In genomic region chr19:12439581-12439980, GRCm38 (mm10) we compare ENCODE assay signal across 23 mouse cellular contexts. TPM values are rescaled to one million over a fixed set of nuclear protein-coding genes. Genes with fewer than 3 reads are reported as not detected.
DNase-seq lines count a peak whose midpoint lies in the region; ATAC-seq and TF ChIP-seq lines count a peak whose summit lies in the region.
"Had no signal": no experiment of that assay in that cellular context is flagged by ENCODE, and none has a peak within 500 bp of the region (broad histone marks: within the 10 kb centered on the region; RNA-seq: fewer than 3 reads in every experiment).

No protein-coding gene starts in this region.

- no peaks in the 10 kb centered on the region; the same call in 1 of the 2 replicates for H3K4me1 ChIP-seq in heart, adult 2 months (ENCODE audit: control insufficient read depth, insufficient read depth, low read length)
- peaks cover 53% of the 10 kb centered on the region for H3K4me1 ChIP-seq in bone marrow macrophage, adult 2 months (ENCODE audit: control insufficient read depth, insufficient read depth, low read length)
- no peaks in the 10 kb centered on the region for H3K4me1 ChIP-seq in forebrain, embryonic 14.5 days (ENCODE audit: control insufficient read depth, insufficient read depth, low read length)
- H3K4me1 ChIP-seq: embryonic facial prominence, embryonic 10.5 days; forebrain, embryonic 13.5 days; heart, embryonic 13.5 days; hindbrain, embryonic 12.5 days had no signal

- peak; percentile 29; the same call in 1 of the 2 replicates for ATAC-seq in monocyte, adult 5-6 weeks (replicated peaks; ENCODE audit: insufficient number of reproducible peaks, low FRiP score, low TSS enrichment, poor library complexity, severe bottlenecking)
- ATAC-seq in forebrain, embryonic 14.5 days, result no peak
- ATAC-seq: CD4-positive, CD25-positive, alpha-beta regulatory T cell, adult 4 months; forebrain, embryonic 13.5 days; hindbrain, embryonic 16.5 days; inflammation-experienced regulatory T-cells, adult 6 months had no signal

- no peaks in the 10 kb centered on the region for H3K79me2 ChIP-seq in heart, adult 2 months (replicated peaks; ENCODE audit: control insufficient read depth, insufficient read depth, low read length)

- H3K4me2 ChIP-seq in forebrain, embryonic 14.5 days (ENCODE audit: low read length), result no peak overlapping the region
- H3K4me2 ChIP-seq: forebrain, embryonic 13.5 days; heart, embryonic 13.5 days; hindbrain, embryonic 12.5 days had no signal

- no peak for TF ChIP-seq POLR2A in heart, adult 2 months (IDR thresholded peaks at IDR 0.05; ENCODE audit: insufficient read depth, low read depth, low read length)
- TF ChIP-seq POLR2A in bone marrow macrophage, adult 2 months (IDR thresholded peaks at IDR 0.05; ENCODE audit: borderline replicate concordance, low read depth, low read length), result no peak

- H3K27ac ChIP-seq in heart, adult 2 months, result peak overlapping the region; percentile 2; the same call in 1 of the 2 replicates
- peak overlapping the region; percentile 96 for H3K27ac ChIP-seq in bone marrow macrophage, adult 2 months (ENCODE audit: insufficient read depth, low read depth, low read length)
- H3K27ac ChIP-seq in forebrain, embryonic 14.5 days (ENCODE audit: low read depth, low read length), result no peak overlapping the region
- H3K27ac ChIP-seq: embryonic facial prominence, embryonic 10.5 days; forebrain, embryonic 13.5 days; heart, embryonic 13.5 days; hindbrain, embryonic 12.5 days had no signal

- TF ChIP-seq EP300 in heart, adult 2 months (IDR thresholded peaks at IDR 0.05; ENCODE audit: insufficient read depth, low read depth, low read length), result no peak

- DNase-seq in heart, adult 2 months, result no peak
- DNase-seq in heart, postnatal 25 days (ENCODE audit: low spot score), result no peak
- peak; percentile 25 for DNase-seq in 3T3-L1 (ENCODE audit: low read depth, low spot score)
- DNase-seq in cerebellum, postnatal 25 days, result no peak
- DNase-seq in forebrain, embryonic 14.5 days (ENCODE audit: low spot score), result no peak
- DNase-seq: adrenal gland, postnatal 10 days; cerebellum, adult 18-20 months; cerebellum, adult 9-11 months; gastrocnemius, postnatal 14 days; heart, postnatal 4 days had no signal

- intact Hi-C loops in heart, adult 2 months (cut with DNase I), result loop anchor here (10.0 kb wide), 1 partner anchor 155 kb away; the partner anchor contains the start of gene Gm4952
- intact Hi-C loops in heart, postnatal 25 days (cut with DNase I), result loop anchor here (10.0 kb wide), 1 partner anchor 155 kb away; the partner anchor contains the start of gene Gm4952

- no peak overlapping the region for H3K9ac ChIP-seq in heart, adult 2 months (ENCODE audit: low read depth, low read length)
- no peak overlapping the region for H3K9ac ChIP-seq in forebrain, embryonic 14.5 days (ENCODE audit: low read length)
- H3K9ac ChIP-seq: forebrain, embryonic 13.5 days; heart, embryonic 13.5 days; hindbrain, embryonic 12.5 days had no signal

- 40% methylated on average over 1 of the region's 1 CpGs for WGBS in heart, adult 2 months
- WGBS in forebrain, embryonic 14.5 days, result 50% methylated on average over 1 of the region's 1 CpGs

- H3K9me3 ChIP-seq in forebrain, embryonic 14.5 days (replicated peaks; ENCODE audit: control insufficient read depth, low read length), result no peaks in the 10 kb centered on the region
- H3K9me3 ChIP-seq: embryonic facial prominence, embryonic 10.5 days; forebrain, embryonic 13.5 days; G1E; heart, embryonic 13.5 days; hindbrain, embryonic 12.5 days had no signal

- H3K27me3 ChIP-seq in heart, adult 2 months (ENCODE audit: control insufficient read depth, insufficient read depth, low read length), result no peaks in the 10 kb centered on the region
- no peaks in the 10 kb centered on the region for H3K27me3 ChIP-seq in forebrain, embryonic 14.5 days (replicated peaks; ENCODE audit: control insufficient read depth, insufficient read depth, low read length)
- H3K27me3 ChIP-seq: forebrain, embryonic 13.5 days; heart, embryonic 13.5 days; hindbrain, embryonic 12.5 days had no signal

- no peaks in the 10 kb centered on the region for H3K36me3 ChIP-seq in heart, adult 2 months (ENCODE audit: control insufficient read depth, insufficient read depth, low read length)
- H3K36me3 ChIP-seq in forebrain, embryonic 14.5 days (ENCODE audit: control insufficient read depth, insufficient read depth, low read length), result no peaks in the 10 kb centered on the region
- H3K36me3 ChIP-seq: embryonic facial prominence, embryonic 10.5 days; G1E; heart, embryonic 13.5 days; hindbrain, embryonic 12.5 days had no signal

- no peak for TF ChIP-seq CTCF in heart, adult 2 months (IDR thresholded peaks at IDR 0.05)
- TF ChIP-seq CTCF in bone marrow macrophage, adult 2 months (IDR thresholded peaks at IDR 0.05; ENCODE audit: low read depth, low read length), result no peak

- H3K4me3 ChIP-seq in heart, adult 2 months, result no peak overlapping the region
- H3K4me3 ChIP-seq in bone marrow macrophage, adult 2 months (ENCODE audit: insufficient read depth, low read length), result no peak overlapping the region
- no peak overlapping the region for H3K4me3 ChIP-seq in forebrain, embryonic 14.5 days (ENCODE audit: low read depth, low read length)
- H3K4me3 ChIP-seq: embryonic facial prominence, embryonic 10.5 days; forebrain, embryonic 13.5 days; heart, embryonic 13.5 days; hindbrain, embryonic 12.5 days had no signal

RNA-seq across cellular contexts. Expression of gene Pfpl, which starts 11.9 kb away (rescaled TPM):
- not detected for total RNA-seq in heart, adult 2 months (2021)
- not detected in 2 replicates for polyA plus RNA-seq in heart, adult 2 months (2012; rRNA removed)
- not detected for total RNA-seq in heart, postnatal 25 days (2021)
- not detected in 2 replicates for polyA plus RNA-seq in bone marrow macrophage, adult 2 months (2012; ENCODE audit: insufficient read depth, insufficient read length, missing spikeins)
- not detected in 3 replicates for total RNA-seq in monocyte, adult 5-6 weeks (2017)
- polyA plus RNA-seq in forebrain, embryonic 14.5 days (2014; fragmentation: Nextera tagmentation; extraction: Ambion mirVana), result not detected in 2 replicates
- total RNA-seq: adrenal gland, postnatal 10 days; adrenal gland, postnatal 4 days; gastrocnemius, postnatal 14 days; heart, postnatal 4 days had no signal
- polyA plus RNA-seq: CD4-positive, CD25-positive, alpha-beta regulatory T cell, adult 4 months; embryonic facial prominence, embryonic 10.5 days; forebrain, embryonic 13.5 days; G1E; gonadal fat pad, adult 2 months; heart, embryonic 13.5 days; heart, postnatal 0 days; hindbrain, embryonic 12.5 days; hindbrain, embryonic 16.5 days; inflammation-experienced regulatory T-cells, adult 6 months had no signal

RNA-seq across cellular contexts. Expression of gene Mpeg1, which starts 21.0 kb away (rescaled TPM):
- 1 to 10 TPM; 7.4 to 8.0 TPM for total RNA-seq in heart, adult 2 months (2021)
- polyA plus RNA-seq in heart, adult 2 months (2012; rRNA removed), result 3.5 and 4.3 TPM in 2 replicates
- 1 to 10 TPM; 7.4 to 8.3 TPM for total RNA-seq in heart, postnatal 25 days (2021)
- 2,155 and 2,361 TPM in 2 replicates for polyA plus RNA-seq in bone marrow macrophage, adult 2 months (2012; ENCODE audit: insufficient read depth, insufficient read length, missing spikeins)
- total RNA-seq in monocyte, adult 5-6 weeks (2017), result 282 to 374 TPM (median 353 TPM) in 3 replicates
- 0.55 and 0.75 TPM in 2 replicates for polyA plus RNA-seq in forebrain, embryonic 14.5 days (2014; fragmentation: Nextera tagmentation; extraction: Ambion mirVana)
- polyA plus RNA-seq: G1E had no signal

RNA-seq across cellular contexts. Expression of gene Olfr1441, which starts 22.3 kb away (rescaled TPM):
- total RNA-seq in heart, adult 2 months (2021), result not detected
- not detected in 2 replicates for polyA plus RNA-seq in heart, adult 2 months (2012; rRNA removed)
- total RNA-seq in heart, postnatal 25 days (2021), result not detected
- not detected in 2 replicates for polyA plus RNA-seq in bone marrow macrophage, adult 2 months (2012; ENCODE audit: insufficient read depth, insufficient read length, missing spikeins)
- not detected in 3 replicates for total RNA-seq in monocyte, adult 5-6 weeks (2017)
- not detected in 2 replicates for polyA plus RNA-seq in forebrain, embryonic 14.5 days (2014; fragmentation: Nextera tagmentation; extraction: Ambion mirVana)
- total RNA-seq: adrenal gland, postnatal 10 days; adrenal gland, postnatal 4 days; gastrocnemius, postnatal 14 days; heart, postnatal 4 days had no signal
- polyA plus RNA-seq: CD4-positive, CD25-positive, alpha-beta regulatory T cell, adult 4 months; embryonic facial prominence, embryonic 10.5 days; forebrain, embryonic 13.5 days; G1E; gonadal fat pad, adult 2 months; heart, embryonic 13.5 days; heart, postnatal 0 days; hindbrain, embryonic 12.5 days; hindbrain, embryonic 16.5 days; inflammation-experienced regulatory T-cells, adult 6 months had no signal

RNA-seq across cellular contexts. Expression of gene Olfr1440, which starts 52.5 kb away (rescaled TPM):
- not detected for total RNA-seq in heart, adult 2 months (2021)
- not detected in 2 replicates for polyA plus RNA-seq in heart, adult 2 months (2012; rRNA removed)
- not detected for total RNA-seq in heart, postnatal 25 days (2021)
- polyA plus RNA-seq in bone marrow macrophage, adult 2 months (2012; ENCODE audit: insufficient read depth, insufficient read length, missing spikeins), result not detected in 2 replicates
- not detected in 3 replicates for total RNA-seq in monocyte, adult 5-6 weeks (2017)
- polyA plus RNA-seq in forebrain, embryonic 14.5 days (2014; fragmentation: Nextera tagmentation; extraction: Ambion mirVana), result not detected in 2 replicates
- total RNA-seq: adrenal gland, postnatal 10 days; adrenal gland, postnatal 4 days; gastrocnemius, postnatal 14 days; heart, postnatal 4 days had no signal
- polyA plus RNA-seq: embryonic facial prominence, embryonic 10.5 days; forebrain, embryonic 13.5 days; G1E; gonadal fat pad, adult 2 months; heart, embryonic 13.5 days; heart, postnatal 0 days; hindbrain, embryonic 12.5 days; hindbrain, embryonic 16.5 days; inflammation-experienced regulatory T-cells, adult 6 months had no signal

Comparison
In these comparisons a context has a peak if more than half of its experiments do, and no peak if none do; other contexts are left out.
1. RNA of gene Mpeg1, which starts 21.0 kb away (total RNA-seq): 282 to 374 TPM in monocyte, adult 5-6 weeks; 7.4 to 8.3 TPM in heart, postnatal 25 days and 7.4 to 8.0 TPM in heart, adult 2 months; every median in the first group is over 10 times any median in the second.